Mouse (Mus musculus) retina, embryonic 14.5 days (tissue): ENCODE results near the gene Nr1h4.
"Not testable (repeated sequence)": the region's sequence is repeated elsewhere in the genome, so short reads cannot be mapped to it uniquely, and the experiment has no call there.

ENCODE experiments used
- DNase-seq: peaks from one replicate; pipeline ENCODE4 v3.0.0-alpha.2; 2015; ENCODE audit warnings: low spot score

Nr1h4 gene

DNA sequence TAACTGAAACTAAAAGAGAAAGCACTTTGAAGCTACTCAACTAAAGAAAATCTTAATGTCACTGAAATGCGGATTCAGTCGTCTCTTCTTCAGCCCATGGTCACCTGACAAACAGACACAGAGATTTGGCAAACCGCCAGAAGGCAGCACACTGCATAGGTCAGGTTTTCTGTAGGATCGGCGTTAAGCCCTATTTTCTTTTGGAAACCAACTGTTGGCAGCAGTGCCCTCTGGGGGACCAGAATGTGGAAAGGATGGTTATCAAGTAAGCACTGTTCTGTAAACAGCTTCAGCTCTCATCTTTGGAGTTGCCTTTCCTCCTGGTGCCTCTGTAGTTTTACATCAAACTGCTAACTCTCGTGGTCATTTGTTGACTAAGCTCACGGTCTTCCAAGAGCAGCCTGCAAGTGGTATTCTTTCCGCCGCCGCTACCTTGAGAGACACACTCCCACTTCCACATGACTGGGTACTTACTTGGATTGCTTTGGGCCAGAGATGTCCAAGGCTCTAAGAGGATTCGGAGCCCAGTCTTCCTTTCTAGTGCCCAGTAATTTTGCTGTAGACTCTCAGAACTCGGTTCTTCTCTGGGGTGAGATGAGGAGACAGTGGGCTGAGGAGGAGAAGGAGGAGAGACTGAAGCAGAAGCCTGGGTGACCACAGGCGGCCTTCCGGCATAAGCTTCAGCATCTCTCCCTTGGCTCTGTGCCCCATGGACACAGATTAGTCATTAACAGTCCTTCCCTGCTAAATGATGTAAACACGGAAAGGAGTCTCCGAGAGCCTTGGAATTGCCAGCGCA, at the start of gene Nr1h4:
Gene Nr1h4 (minus strand): TSS at position 657 of the 799 bp plus-strand sequence.
- DNase-seq = no peak

DNA sequence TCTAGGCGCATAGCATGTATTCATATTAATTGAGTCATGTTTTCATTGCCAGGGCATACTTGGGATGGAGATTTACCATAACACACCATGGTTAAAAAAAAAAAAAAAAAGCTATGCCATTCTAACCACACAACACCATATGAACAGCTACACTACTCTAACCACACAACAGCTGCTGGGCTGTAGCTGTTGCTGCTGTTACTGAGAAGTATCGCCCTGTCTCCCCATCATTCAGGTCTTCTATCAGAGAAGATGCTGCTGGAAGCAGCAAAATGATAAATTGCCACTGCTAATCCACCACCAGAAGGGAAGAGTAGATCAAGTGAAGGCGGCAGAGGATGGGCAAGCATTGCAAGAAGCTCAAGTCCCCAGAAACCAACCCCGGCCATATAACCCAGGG, 45.4 kb upstream of the Nr1h4 start:
- DNase-seq = no peak

GRCm38 (mm10) chr10:89577666-89578065, 44.3 kb upstream of the Nr1h4 start:
- no peak for DNase-seq

DNA sequence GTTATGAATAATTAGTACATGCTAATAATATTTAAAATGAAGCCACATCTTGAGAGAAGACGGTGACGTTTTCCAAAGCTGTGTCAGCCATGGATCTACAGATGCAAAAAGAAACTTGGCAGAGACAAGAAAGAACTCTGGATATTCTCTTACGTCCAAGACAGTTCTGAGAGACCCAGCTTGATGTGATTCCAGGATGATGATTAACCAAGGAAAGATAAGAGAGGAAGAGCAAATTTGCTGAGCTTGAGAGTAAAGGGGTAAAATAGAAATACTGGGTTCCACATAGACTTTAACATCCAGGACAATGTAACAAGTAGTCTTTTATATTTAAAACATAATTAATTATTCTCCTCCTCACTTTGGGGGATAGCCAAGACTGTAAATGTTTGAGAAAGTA, 40.0 kb upstream of the Nr1h4 start:
- no peak for DNase-seq

- DNase-seq = no peak
Measured at GRCm38 (mm10) chr10:89572946-89573345, 39.6 kb upstream of the Nr1h4 start.

DNA sequence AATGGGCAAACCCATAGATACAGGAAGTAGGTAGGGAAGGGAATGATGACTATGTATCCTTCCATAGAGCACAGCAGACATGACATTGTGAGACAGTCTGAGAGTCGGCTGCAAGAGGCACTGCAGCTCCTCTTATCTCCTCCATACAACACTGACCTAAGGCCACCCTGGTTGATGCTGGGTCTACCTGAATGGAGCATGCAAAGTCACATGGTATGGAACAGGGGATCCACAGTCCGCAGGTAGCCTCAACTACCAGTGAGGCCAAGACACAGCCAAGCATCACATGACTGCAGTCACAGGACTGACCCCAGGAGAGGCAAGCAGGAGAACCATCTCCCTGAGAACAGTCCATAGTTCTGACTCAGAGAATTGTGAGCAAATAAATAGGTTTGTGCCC, 34.0 kb upstream of the Nr1h4 start:
- no peak for DNase-seq

DNA sequence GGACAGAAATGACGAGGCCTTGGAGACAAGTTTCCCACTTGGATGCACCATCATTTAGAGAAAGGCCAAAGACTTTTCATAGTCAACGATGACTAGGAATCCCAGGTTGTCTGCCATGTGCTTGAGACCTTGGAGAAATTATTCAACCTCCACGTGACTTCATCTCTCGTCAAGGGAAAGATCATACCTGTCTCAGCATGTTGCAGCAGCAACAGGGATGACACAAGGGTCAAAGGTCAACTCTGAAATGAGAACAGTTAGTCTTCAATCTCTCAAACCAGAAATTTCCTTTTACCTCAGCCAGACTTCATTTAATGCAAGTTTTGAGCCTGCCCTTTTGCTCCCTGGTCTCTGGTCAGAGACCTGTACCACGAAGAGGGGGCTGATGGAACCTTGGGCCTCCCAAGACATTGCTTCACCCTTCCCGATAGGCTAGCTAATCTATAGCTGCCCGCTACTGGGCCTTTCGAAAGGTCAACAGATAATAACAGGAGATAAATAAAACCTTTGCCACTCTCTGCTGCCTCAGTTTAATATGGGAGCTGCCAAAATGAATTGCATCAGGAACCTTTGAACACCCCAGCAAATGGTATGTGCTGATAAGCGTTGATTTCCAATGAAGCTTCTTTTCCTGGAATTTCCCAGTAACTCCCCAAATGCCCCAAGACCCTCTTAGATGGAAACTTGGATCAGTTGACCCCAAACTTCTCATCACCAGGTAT, 32.1 kb upstream of the Nr1h4 start:
- no peak for DNase-seq

- DNase-seq = no peak
Measured at GRCm38 (mm10) chr10:89562113-89562512, 28.7 kb upstream of the Nr1h4 start.

- no peak for DNase-seq
Measured at GRCm38 (mm10) chr10:89559351-89559750, 26.0 kb upstream of the Nr1h4 start.

DNA sequence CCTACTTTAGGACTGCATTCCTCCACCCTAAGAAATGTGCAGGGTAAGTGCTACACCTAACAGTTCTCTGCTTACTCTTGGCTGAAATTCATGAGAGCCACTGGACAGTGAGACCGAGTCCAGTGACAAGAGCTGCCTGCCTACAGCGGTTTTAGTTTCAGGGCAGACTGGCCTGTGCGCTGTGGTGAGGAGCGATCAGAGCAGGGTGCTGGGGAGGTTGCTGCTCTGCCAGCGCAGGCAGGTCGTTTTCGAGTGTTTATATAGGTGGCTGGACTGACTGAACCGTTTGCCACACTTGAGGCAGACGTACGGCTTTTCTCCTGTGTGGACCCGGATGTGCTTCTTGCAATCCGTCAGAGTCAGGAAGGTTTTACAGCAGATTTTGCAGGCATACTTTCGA, 21.5 kb upstream of the Nr1h4 start:
- not testable (repeated sequence) for DNase-seq

- not testable (repeated sequence) for DNase-seq
Measured at GRCm38 (mm10) chr10:89553855-89554254, 20.5 kb upstream of the Nr1h4 start.

DNA sequence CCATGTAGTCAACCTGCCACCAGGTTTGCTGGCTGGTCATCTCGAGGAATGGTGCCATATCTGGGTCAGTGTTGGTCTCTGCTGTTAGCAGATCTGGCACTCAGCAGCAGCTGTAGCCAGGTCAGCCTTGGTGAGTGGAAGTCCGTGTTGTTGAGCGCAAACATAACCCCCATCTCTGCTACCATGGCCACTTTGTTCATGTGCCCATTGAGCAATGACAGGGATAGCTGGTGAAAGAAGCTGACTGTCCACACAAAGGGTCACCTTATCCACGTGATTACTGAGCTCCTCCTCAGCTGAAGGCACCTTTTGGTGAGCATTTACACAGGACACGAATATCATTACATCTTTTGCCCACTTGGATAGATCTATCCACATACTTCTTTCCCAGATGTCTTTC, 19.6 kb upstream of the Nr1h4 start:
- no peak for DNase-seq

DNA sequence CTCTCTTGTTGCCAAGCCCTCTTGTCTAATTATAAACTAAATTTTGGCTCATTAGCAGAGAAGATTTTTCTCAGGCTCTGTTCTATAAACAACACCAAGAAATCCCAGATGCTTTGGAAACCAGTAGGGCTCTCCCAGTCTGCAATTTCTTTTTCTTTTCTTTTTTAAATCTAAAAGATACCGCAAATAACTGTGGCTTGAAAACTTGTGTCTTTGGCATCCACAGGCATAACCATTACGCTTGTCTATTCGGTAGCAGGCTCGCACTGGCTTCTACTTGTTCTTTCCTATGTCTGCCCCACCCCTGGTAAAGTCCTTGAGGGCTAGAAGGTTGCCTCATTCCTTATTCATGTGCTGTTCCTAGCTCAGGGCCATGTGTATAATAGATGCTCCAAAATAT, 18.3 kb upstream of the Nr1h4 start:
- no peak for DNase-seq

GRCm38 (mm10) chr10:89548028-89548427, 14.6 kb upstream of the Nr1h4 start:
- no peak for DNase-seq

DNA sequence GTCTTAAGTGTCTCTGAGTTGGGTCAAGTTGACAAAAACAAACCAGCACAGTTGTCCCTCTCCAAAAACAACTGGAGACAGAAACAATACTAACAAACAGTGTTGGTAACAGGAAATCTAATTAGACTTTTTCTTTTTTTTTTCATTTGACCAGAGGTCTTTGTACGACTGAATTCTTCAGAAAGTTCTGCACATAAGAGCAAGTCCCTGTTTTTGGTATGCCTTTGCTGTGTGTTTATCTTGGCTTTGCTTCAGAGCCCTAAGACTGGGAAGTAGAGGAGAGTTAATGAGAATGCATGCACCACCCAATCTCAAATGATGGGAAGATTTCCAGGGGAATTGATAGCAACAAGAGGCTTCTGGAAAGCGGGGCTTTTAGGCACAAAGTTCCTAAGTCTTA, 13.6 kb upstream of the Nr1h4 start:
- no peak for DNase-seq

DNA sequence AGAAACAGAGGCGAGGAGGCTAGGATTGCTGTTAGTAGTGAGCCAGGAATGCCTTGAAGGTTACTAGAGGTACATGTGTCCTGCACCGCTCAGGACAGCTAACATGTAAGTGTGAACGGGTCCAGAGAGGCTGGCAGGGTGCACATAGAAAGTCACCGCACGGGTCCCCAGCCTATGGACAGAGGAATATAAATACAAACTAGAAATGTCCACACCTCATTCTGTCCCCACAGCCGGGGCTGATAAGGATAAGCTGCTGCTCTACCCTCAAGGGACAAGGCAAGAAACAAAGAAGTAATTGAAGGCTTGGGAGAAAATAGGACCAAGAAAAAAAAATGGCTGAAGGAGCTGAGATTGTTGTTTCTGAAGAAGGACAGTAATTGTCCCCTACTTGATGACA, 10.5 kb upstream of the Nr1h4 start:
- no peak for DNase-seq

GRCm38 (mm10) chr10:89542321-89542720, 8.9 kb upstream of the Nr1h4 start:
- DNase-seq = no peak

GRCm38 (mm10) chr10:89532451-89532850, 934 bp downstream of the Nr1h4 start:
- DNase-seq = no peak

DNA sequence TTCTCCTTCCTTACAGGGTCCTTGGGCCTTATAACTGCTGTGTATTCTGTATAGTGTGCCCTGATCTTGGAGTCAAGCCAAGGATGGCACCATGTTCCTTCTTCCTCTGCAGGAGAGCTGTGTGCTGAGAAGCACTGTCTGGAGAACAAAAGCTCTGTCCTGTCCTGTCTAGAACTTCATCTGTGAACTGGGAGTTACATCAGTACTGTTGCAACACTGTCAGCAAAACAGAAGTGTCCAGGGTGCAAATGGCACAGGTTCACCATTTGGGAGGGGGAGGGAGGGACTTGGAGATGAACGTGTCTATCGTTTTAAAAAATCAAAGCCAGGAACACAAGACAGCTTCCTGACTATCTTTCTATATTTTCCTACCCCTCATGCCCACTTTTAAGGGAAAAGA, 1.4 kb downstream of the Nr1h4 start:
- DNase-seq = no peak

DNA sequence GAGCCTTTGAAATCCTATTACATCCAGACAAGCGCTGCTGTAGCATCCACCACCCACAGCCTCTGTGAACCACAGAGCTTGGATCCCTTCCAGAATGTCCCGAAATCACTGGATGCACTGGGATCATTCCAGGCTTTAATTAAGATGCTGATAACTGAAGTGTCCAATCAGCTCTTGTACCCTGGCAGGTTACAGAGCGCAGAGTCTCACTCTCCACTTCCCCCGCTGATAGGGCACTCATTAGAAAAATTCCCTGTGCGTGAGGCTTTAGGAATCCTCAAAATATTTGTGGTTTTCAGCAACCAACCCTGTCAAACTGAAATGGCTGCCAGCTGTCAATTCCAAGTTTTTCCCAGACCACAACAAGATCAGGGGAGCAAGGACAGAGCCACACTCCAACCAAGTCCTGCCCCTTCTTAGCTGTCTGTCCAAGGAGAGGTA, 2.2 kb downstream of the Nr1h4 start:
- no peak for DNase-seq

DNA sequence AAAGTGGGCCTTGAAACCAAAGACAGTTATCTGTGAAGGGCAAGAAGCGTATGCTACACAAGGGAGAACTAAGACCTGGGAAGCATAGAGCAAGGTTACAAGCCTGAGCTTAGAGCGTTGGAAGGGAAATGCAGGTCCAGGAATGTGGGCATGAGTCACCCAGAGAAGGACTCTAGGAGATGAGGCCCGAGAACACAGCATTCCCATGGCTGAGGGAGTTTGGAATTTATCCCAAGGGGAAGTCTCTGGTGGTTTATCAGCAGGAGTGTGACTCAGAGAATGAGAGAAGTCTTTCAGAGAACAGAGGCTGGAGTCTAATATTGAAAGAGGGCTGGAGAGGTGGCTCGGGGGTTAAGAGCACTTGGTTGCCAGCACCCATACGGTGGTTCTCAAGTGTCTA, 6.3 kb downstream of the Nr1h4 start:
- no peak for DNase-seq

DNA sequence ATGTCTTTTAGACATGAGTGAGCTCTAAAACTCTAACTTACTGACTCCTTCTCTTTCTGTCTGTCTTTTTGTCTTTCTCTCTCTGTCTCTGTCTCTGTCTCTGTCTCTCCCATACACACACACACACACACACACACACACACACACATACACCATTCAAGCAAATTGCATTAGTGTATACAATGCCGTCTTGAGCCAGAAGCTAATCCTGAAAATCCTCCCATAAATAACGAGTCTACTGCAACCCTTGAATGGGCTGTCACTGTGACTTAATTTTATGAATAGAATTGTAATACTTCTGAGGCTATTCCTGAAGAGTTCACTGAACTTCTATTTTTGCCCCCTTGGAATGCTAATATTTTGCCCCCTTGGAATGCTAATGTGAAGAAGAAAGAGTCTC, 7.6 kb downstream of the Nr1h4 start:
- DNase-seq = no peak

GRCm38 (mm10) chr10:89522481-89522880, 10.9 kb downstream of the Nr1h4 start:
- DNase-seq = no peak
